Mouse (Mus musculus): ENCODE data around the gene Sp100. TPM values are rescaled to one million over a fixed set of nuclear protein-coding genes. Genes with fewer than 3 reads are reported as not detected.

The Sp100 gene
- polyA plus RNA-seq, 1 experiment from 2014 or later: 3.0 TPM

DNA sequence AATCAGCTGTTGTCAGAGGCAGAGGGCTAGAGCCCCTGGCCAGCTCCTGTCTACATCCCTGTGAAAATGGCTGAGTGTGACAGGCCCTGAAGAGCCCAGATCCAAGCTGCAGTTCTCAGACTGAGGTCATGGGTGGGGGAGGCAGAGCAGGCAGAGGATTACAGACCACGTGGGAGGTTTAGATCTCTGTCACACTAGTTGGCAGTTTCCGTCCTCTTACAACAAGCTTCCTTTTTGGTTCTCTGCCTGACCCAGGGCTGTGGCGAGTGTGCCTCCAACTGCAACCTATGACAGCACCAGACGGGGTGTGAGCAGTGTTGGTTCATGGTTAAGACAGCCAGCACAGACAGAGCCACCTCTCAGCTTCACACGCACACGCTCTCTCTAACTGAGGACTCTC, 101.7 kb downstream of the Sp100 start:
- peak overlapping the region; percentile 19; the same call in 1 of the 2 replicates for H3K9ac ChIP-seq
- H3K36me3 ChIP-seq: no peaks in the 10 kb centered on the region
- DNase-seq (no peak), ATAC-seq (ENCODE audit: low read depth) (peak; percentile 60)
- peaks cover 14% of the 10 kb centered on the region for H3K4me1 ChIP-seq (replicated peaks)
- H3K4me3 ChIP-seq (replicated peaks): no peak overlapping the region
- WGBS (ENCODE audit: insufficient replicate concordance): 33% methylated on average over 6 of the region's 6 CpGs
- H3K9me3 ChIP-seq (replicated peaks): no peaks in the 10 kb centered on the region
- H3K27me3 ChIP-seq: no peaks in the 10 kb centered on the region
- H3K4me2 ChIP-seq: no peak overlapping the region
- H3K27ac ChIP-seq: peak overlapping the region; percentile 41

DNA sequence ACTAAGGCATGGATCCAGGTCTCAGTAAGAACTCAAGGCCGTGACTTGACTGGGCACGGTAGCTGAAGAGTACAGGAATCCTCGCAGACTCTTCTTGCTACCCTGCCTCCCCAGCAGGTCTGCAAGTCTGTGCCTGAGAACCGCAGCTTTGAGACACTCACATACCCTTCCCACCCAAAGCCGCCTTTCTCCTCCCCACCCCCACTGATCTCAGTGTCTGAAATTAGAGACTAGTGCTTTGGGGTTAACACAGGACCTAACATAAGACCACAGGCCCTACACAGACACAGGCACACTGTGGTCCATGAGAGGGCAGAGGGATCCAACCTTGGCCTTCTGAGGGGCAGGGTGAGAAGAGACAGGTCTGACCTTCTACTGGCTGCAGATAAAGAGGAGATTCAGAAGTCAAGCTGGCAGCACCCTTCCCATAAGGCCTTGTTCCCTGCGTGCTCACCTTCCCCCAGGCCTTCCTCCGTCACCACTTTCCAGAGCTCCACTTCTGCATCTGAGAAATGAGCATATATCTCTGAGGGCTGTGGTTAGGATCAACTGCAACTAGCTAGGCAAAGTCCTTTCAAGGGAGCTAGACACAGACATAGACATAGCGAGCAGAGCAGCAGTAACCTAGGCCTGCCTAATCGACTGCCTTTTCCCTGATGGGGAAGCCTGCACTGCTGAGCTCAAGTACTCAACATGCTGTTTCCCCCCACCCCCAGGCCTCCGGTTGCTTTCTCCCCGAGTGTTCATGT, 102.3 kb downstream of the Sp100 start:
- Histone ChIP-seq H3K36me3 (no peaks in the 10 kb centered on the region), H3K27ac (peak overlapping the region; percentile 41), H3K4me1 (replicated peaks) (peaks cover 14% of the 10 kb centered on the region), H3K4me2 (no peak overlapping the region), H3K9me3 (replicated peaks) (no peaks in the 10 kb centered on the region), H3K27me3 (no peaks in the 10 kb centered on the region), H3K9ac (no peak overlapping the region), H3K4me3 (replicated peaks) (no peak overlapping the region)
- DNase-seq (no peak), ATAC-seq (ENCODE audit: low read depth) (no peak)
- WGBS (ENCODE audit: insufficient replicate concordance): 55% methylated on average over 11 of the region's 11 CpGs

DNA sequence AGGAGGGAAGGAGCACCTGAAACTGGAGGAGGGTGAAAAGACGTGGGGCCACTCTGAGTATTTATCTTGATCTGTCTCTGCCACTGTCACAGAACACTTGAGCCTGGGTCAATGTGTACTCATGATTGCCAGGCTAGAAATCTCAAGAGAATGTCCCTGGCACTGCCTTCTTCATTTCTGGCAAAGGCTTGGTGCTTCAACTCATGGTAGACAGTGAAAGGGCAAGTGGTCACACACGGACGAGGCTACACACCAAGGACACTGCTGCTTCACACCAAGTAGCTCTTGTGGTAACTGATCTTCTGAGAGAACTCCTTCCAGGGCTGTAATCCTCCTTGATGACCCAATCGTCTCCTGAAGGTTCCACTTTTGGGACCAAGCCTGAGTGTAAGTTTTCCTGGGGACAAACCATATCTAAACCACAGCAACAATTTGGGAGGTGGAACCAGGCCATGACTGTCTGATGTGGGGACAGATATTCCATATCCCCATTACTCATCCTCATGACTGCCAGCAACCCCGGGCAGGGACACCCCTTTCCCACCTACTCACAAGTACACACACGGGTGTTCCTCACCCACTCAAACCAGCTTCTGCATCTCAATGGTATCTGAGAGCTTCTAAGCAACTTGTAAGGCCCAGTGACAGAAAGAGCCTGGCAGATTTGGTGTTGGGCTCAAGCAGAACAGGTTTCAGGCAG, 107.9 kb downstream of the Sp100 start:
- Histone ChIP-seq H3K36me3 (no peaks in the 10 kb centered on the region), H3K27ac (no peak overlapping the region), H3K4me3 (replicated peaks) (no peak overlapping the region), H3K4me2 (no peak overlapping the region), H3K9me3 (replicated peaks) (no peaks in the 10 kb centered on the region), H3K27me3 (0 out of 2 replicates have a peak, but pooled peaks cover 4% of the 10 kb centered on the region), H3K4me1 (replicated peaks) (peaks cover 6% of the 10 kb centered on the region), H3K9ac (no peak overlapping the region)
- WGBS (ENCODE audit: insufficient replicate concordance): 45% methylated on average over 6 of the region's 6 CpGs
- ATAC-seq (ENCODE audit: low read depth) (no peak), DNase-seq (no peak)

DNA sequence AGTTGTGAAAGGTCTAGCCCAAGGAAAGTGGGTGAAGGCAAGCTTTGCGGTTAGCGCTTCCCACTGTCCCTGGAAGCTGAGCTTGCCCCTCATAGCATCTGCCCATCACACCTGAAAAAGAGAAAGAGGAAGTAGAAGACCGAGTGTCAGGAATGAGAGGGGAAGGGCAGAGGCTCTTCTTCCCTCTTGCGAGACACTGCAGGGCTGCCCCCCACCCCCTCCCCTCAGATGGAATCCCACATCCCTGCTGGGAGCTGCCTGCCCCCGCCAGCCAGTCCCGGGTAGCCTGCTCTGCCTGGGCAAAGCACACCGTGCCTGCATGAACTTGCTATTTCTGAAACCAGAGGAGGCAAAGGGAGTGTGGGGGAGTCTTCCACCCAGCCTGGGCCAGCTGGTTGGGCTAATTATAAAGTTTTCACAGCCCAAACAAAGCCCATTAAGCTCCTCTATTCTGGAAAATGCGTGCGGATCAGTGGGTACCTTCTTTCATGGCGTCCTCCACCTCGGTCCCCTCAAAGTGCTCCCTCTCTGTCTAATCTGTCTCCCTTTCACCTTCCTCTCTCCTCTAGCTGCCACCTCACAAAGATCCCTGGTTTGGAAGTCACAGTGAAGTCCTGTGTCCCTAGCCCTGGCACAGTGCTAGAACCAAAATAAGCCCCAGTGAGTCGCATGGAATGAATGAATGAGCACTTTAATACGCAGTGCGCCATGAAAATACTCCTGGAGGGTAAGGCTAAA, 108.6 kb downstream of the Sp100 start:
- ATAC-seq (ENCODE audit: low read depth) (no peak), DNase-seq (no peak)
- peaks cover 10% of the 10 kb centered on the region for H3K4me1 ChIP-seq (replicated peaks)
- WGBS (ENCODE audit: insufficient replicate concordance): 22% methylated on average over 14 of the region's 14 CpGs
- H3K4me3 ChIP-seq (replicated peaks): no peak overlapping the region
- no peaks in the 10 kb centered on the region for H3K9me3 ChIP-seq (replicated peaks)
- H3K36me3 ChIP-seq: no peaks in the 10 kb centered on the region
- H3K27ac ChIP-seq: no peak overlapping the region
- 0 out of 2 replicates have a peak, but pooled peaks cover 4% of the 10 kb centered on the region for H3K27me3 ChIP-seq
- H3K9ac ChIP-seq: no peak overlapping the region
- H3K4me2 ChIP-seq: 0 out of 2 replicates have a peak overlapping the region, but pooled peaks have one; percentile 24

DNA sequence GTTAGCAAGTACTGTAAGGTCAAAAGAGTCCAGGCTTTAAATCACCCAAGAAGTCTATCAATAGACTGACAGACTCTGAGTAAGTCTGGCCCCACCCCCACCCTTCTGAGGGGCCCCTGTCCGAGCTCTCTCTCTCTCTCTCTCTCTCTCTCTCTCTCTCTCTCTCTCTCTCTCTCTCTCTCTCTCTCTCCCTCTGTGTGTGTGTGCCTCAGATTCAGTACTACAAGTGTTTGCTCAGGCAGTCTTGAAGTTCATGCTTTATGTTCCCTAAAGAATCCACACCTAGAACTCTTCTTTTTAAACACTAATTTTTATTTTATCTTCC, 109.1 kb downstream of the Sp100 start:
- H3K4me1 ChIP-seq (replicated peaks): peaks cover 11% of the 10 kb centered on the region
- H3K27ac ChIP-seq: no peak overlapping the region
- H3K4me2 ChIP-seq: no peak overlapping the region
- no peak overlapping the region for H3K4me3 ChIP-seq (replicated peaks)
- H3K36me3 ChIP-seq: no peaks in the 10 kb centered on the region
- WGBS (ENCODE audit: insufficient replicate concordance): 12% methylated on average over 1 of the region's 1 CpGs
- 0 out of 2 replicates have a peak, but pooled peaks cover 4% of the 10 kb centered on the region for H3K27me3 ChIP-seq
- H3K9me3 ChIP-seq (replicated peaks): no peaks in the 10 kb centered on the region
- no peak for ATAC-seq (ENCODE audit: low read depth)
- H3K9ac ChIP-seq: no peak overlapping the region
- no peak for DNase-seq

Small RNAs within 50 kb of the gene (microRNA-seq; reads per million reads assigned to microRNA genes)
- gene Mir8096: not detected

Other genes starting within 250 kb of the Sp100 start
- gene G530012D18Rik, start 74.3 kb upstream of the Sp100 start, polyA plus RNA-seq (2015; fragmentation: Nextera tagmentation; extraction: Ambion mirVana): not detected in 2 replicates
- gene Sp110, start 51.2 kb upstream of the Sp100 start, polyA plus RNA-seq (2015; fragmentation: Nextera tagmentation; extraction: Ambion mirVana): 5.1 and 5.7 TPM in 2 replicates
- 2.5 and 4.6 TPM in 2 replicates for gene Sp140, start 49.6 kb upstream of the Sp100 start, polyA plus RNA-seq (2015; fragmentation: Nextera tagmentation; extraction: Ambion mirVana)
- gene A630001G21Rik, start 128.7 kb downstream of the Sp100 start, polyA plus RNA-seq (2015; fragmentation: Nextera tagmentation; extraction: Ambion mirVana): 2.6 and 2.7 TPM in 2 replicates
- 11.4 and 13.4 TPM in 2 replicates for gene Cab39, start 143.5 kb downstream of the Sp100 start, polyA plus RNA-seq (2015; fragmentation: Nextera tagmentation; extraction: Ambion mirVana)
- 38.3 and 39.7 TPM in 2 replicates for gene Itm2c, start 244.3 kb downstream of the Sp100 start, polyA plus RNA-seq (2015; fragmentation: Nextera tagmentation; extraction: Ambion mirVana)